Mouse (Mus musculus): Measurements from ENCODE around the gene Bmp6.

The Bmp6 gene

DNA sequence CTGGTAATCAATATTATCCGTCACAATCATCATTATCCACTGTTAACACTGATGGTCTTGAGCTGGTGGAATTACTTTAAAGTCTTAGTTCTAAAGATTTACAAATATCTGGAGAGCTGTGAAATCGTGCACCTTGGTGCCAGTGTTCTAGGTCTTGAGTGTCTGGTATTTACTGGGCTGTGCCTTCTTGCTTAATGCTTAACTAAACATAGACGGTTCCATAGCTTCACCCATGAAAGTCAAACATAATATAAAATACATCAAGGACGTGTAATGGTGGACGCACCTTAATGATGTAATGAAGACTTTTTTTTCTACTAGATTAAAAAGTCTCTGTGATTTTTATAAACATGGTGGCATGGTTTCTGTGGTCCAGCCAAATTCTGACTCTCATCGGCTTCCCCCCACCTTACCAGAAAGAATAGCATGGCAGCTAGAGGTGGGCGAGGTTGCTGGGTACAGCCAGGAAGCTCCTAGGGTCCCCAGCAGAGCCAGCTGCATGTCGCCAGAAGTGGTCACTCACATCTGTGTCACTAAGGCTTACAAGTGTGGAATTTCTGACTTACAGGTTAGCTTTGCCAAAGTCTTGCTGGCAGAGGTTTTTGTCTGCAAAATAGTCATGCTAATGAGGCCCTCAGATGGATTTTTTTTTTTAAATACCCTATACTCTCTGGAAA lies 200.0 kb downstream of the Bmp6 start:
- DNase-seq (ENCODE audit: low spot score in 2 of 2), result no peak

DNA sequence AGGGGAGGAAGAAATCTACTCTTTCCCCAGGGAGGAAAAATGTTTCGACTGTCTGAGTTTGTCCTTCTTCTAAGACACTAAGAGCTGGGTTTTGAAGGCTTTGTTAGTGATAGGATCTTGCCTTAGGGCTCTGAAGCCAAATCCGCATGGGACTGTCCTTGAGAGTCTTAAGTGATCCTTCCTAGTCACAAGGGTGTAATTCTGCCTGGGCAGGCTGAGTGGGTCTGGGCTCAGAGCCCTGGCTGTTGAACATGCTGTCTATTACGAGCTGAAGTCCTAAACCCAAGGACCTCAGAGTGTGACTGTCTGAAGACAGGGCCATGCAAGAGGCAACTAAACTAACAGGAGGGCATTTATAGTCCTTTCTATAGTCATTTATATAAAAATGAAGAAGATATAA lies 200.6 kb downstream of the Bmp6 start:
- DNase-seq (ENCODE audit: low spot score in 2 of 2), result no peak

DNA sequence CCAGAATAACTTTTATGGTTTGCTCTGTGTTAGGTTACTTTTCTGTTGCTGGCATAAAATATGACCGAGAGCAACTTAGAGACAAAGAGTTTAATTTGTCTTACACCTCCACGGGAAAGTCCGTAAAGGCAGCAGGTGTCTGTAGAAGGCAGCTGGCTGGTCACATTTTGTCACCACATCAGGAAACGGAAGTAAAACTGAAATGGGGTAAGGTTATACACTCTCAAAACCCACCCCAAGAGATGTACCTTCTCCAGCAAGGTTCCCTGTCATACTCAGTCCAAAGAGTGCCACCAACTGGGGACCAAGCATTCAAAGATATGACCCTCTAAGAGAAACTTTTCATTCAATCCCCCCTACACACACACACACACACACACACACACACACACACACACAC lies 201.8 kb downstream of the Bmp6 start:
- DNase-seq (ENCODE audit: low spot score in 2 of 2), result no peak

DNA sequence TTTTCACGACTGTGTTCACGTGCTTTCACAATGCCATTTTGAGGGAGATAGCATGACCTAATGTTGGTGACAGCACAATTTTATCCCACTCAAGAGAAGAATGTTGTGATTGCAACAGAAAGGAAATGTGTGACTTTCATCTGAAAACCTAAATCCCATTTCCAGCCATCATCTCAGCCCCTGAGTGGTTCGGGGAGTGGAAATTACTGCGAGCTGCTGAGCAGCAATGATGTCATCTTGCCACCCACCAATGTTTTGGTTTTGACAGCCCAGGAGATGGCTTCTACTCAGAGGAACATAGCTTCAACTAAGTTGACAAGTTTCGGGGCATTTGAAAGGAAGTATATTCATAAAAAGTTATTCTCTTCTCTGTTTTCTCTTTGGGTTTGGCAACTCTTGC lies 202.8 kb downstream of the Bmp6 start:
- no peak for DNase-seq (ENCODE audit: low spot score in 2 of 2)

DNA sequence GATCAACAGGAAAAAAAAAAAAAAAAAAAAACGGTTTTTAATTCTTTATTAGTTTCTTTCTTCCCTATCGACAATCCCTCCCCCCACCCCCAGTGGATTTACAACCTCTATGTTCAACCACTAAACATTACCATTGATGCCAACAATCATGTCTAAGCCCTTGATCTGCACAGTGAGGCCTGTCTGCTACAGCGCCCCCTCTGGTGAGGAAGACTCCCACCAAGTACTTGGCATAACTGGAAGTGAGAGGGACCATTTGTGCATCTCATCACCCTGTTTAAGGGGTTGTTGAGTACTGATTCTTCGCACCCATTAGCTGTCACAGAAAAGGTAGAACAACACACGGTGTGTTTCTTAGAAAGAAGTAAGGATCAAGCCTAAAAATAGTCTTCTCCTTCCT lies 203.8 kb downstream of the Bmp6 start:
- no peak for DNase-seq (ENCODE audit: low spot score in 2 of 2)
